Mouse (Mus musculus) spleen, adult 2 months (tissue): ENCODE results near the gene Pold2. TPM values are rescaled to one million over a fixed set of nuclear protein-coding genes. Genes with fewer than 3 reads are reported as not detected.

Source experiments
- DNase-seq, 2 experiments: peaks; one replicate each; pipeline versions ENCODE4 v3.0.0 to v3.0.0-alpha.2; 2012 to 2021; ENCODE audit warnings: low spot score in 2 of 2, low read depth in 1 of 2
- H3K27ac ChIP-seq: fragments of 200-500 bp; 2 replicates; pipeline ENCODE4 v1.5.1; 2012; ENCODE audit warnings: low read length, inconsistent platforms; ENCODE audit not compliant: insufficient read depth
- H3K27me3 ChIP-seq: fragments of 200-500 bp; 2 replicates; pipeline ENCODE4 v1.6.1; 2012; ENCODE audit warnings: mild to moderate bottlenecking, moderate library complexity, low read length, inconsistent platforms; ENCODE audit not compliant: control insufficient read depth, insufficient read depth
- H3K36me3 ChIP-seq: fragments of 200-500 bp; 2 replicates; pipeline ENCODE4 v1.6.1; 2012; ENCODE audit warnings: mild to moderate bottlenecking, low read length, inconsistent platforms; ENCODE audit not compliant: control insufficient read depth, insufficient read depth
- H3K4me1 ChIP-seq: fragments of 200-500 bp; 2 replicates; pipeline ENCODE4 v1.6.1; 2011; ENCODE audit warnings: inconsistent platforms; ENCODE audit not compliant: control insufficient read depth, insufficient read depth, insufficient read length
- H3K4me3 ChIP-seq: fragments of 200-500 bp; 2 replicates; pipeline ENCODE4 v1.5.1; 2011; ENCODE audit warnings: mild to moderate bottlenecking, inconsistent platforms; ENCODE audit not compliant: insufficient read depth, insufficient read length; ENCODE audit errors: extremely low read depth
- CTCF ChIP-seq: fragments of 200-500 bp; IDR thresholded peaks from 2 replicates; pipeline ENCODE4 v1.5.1; 2011; ENCODE audit warnings: mild to moderate bottlenecking, inconsistent platforms; ENCODE audit not compliant: insufficient read depth, insufficient read length, insufficient replicate concordance; ENCODE audit errors: extremely low read depth
- POLR2A ChIP-seq: fragments of 200-500 bp; IDR thresholded peaks from 2 replicates; pipeline ENCODE4 v1.6.1; 2011; ENCODE audit warnings: low read depth, low read length, inconsistent platforms
- WGBS: fragments of 180-500 bp; shearing (Covaris S2); methylation state at CpG from one replicate; pipeline ENCODE4 v1.1.7; 2018; 5-methylcytosine and 5-hydroxymethylcytosine counted together
- polyA plus RNA-seq: library from polyadenylated mRNA; depleted of rRNA; stranded (reverse); fragments of >200 nt; gene quantifications from 2 replicates; pipeline ENCODE4 v1.2.3, GENCODE M21; 2012

The Pold2 gene
- polyA plus RNA-seq, 1 experiment = 78.1 TPM

- Histone ChIP-seq H3K36me3 (no peaks in the 10 kb centered on the region), H3K27me3 (peaks cover 6% of the 10 kb centered on the region), H3K4me1 (no peaks in the 10 kb centered on the region), H3K4me3 (no peak overlapping the region), H3K27ac (no peak overlapping the region)
- no peak for DNase-seq
- 53% methylated on average over 6 of the region's 6 CpGs for WGBS
- TF ChIP-seq POLR2A (no peak), CTCF (no peak)
Measured at GRCm38 (mm10) chr11:5860639-5861038, 17.5 kb downstream of the Pold2 start.

DNA sequence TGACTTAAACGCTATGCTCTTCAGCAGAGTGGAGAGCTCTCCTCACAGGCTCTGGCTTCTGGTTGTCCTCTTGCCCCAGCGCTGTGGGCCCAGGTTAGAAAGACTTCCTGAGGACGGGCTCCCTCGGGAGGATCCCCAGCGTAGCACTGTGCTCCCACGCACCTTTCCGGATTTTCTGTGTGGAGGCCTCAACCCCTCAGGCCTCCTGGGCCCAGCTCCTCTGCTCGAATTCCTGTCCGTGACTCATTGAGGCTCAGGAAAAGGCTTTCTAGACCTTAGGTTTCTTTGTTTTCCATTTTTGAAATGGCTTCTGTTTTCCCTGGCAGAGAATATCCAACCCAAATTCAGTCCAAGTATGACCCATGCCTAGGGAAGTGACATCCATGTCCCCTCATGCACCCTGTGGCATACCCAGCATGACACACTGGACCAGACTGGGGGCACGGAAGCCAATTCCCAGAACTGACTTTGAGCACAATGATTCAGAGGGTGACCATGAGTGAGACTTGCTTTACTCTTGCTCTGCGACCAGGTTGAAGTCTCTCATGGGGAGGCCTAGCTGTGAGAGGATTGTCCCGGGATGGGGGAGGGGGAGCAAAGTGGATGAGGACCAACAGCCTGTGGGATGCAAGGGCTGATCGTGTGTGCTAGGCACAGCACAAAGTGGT, 18.1 kb downstream of the Pold2 start:
- H3K4me1 ChIP-seq = no peaks in the 10 kb centered on the region
- no peak for DNase-seq
- no peaks in the 10 kb centered on the region for H3K36me3 ChIP-seq
- 90% methylated on average over 13 of the region's 13 CpGs for WGBS
- H3K4me3 ChIP-seq = no peak overlapping the region
- no peak overlapping the region for H3K27ac ChIP-seq
- peaks cover 6% of the 10 kb centered on the region for H3K27me3 ChIP-seq
- TF ChIP-seq CTCF (no peak), POLR2A (no peak)

GRCm38 (mm10) chr11:5858723-5859122, 19.4 kb downstream of the Pold2 start:
- 86% methylated on average over 1 of the region's 1 CpGs for WGBS
- H3K27me3 ChIP-seq = peaks cover 6% of the 10 kb centered on the region
- H3K36me3 ChIP-seq = no peaks in the 10 kb centered on the region
- no peak overlapping the region for H3K27ac ChIP-seq
- H3K4me1 ChIP-seq = no peaks in the 10 kb centered on the region
- H3K4me3 ChIP-seq = no peak overlapping the region
- TF ChIP-seq CTCF (no peak), POLR2A (no peak)
- no peak for DNase-seq

DNA sequence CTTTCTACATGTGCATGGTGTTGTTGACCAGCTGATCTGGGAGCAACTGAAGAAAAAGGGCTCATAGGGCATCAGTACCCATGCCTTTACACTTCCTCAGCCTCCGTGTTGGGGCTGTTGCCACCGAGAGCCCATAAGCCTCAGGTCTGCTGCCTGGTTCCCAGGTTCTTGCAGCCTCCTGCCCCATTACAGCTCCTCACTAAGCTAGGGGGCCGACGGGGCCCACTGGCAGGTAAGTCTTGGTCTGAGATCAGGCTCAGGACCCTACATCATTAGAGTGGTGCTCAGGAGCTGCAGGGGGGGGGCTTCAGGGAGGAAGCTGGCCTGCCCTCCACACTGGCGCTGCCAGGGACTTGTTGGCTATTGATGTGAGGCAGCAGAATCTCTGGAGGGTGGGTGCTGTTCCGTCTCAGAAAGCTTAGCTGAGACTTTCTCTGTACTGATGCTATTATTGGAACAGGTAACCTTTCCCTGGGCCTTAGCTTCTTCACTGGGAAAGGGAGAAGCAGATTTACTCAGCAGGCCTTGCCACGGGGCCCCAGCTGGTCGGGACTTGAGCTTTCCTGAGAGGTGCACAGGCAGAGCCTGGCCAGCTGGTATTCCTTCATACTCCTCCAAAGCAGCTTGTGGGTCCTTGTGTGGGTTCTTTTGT, 21.5 kb downstream of the Pold2 start:
- Histone ChIP-seq H3K27me3 (peaks cover 3% of the 10 kb centered on the region), H3K4me1 (no peaks in the 10 kb centered on the region), H3K4me3 (no peak overlapping the region), H3K36me3 (no peaks in the 10 kb centered on the region), H3K27ac (no peak overlapping the region)
- TF ChIP-seq POLR2A (no peak), CTCF (no peak)
- WGBS = 89% methylated on average over 8 of the region's 8 CpGs
- DNase-seq = no peak

DNA sequence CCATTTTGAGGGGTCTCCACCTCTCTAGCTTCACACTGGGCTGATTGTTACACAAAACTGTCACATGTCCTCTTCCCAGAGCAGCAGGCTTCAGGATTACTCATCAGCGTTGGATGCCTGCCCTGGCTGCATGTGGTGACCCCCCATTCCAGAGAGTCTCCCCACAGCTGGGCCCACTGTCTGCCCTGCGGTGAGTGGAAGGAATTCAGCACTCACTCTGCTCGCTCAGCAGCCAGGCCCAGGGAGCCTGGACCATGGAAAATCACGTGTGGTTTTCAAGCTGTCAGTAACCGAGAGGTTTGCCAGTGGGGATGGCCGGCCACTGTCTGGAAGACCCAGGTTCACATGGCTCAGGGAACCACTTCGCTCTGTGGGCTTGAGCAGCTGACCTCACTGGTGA, 22.2 kb downstream of the Pold2 start:
- Histone ChIP-seq H3K27me3 (no peaks in the 10 kb centered on the region), H3K4me3 (no peak overlapping the region), H3K36me3 (no peaks in the 10 kb centered on the region), H3K4me1 (no peaks in the 10 kb centered on the region), H3K27ac (no peak overlapping the region)
- 79% methylated on average over 7 of the region's 7 CpGs for WGBS
- TF ChIP-seq POLR2A = no peak
- no peak for TF ChIP-seq CTCF
- no peak for DNase-seq

DNA sequence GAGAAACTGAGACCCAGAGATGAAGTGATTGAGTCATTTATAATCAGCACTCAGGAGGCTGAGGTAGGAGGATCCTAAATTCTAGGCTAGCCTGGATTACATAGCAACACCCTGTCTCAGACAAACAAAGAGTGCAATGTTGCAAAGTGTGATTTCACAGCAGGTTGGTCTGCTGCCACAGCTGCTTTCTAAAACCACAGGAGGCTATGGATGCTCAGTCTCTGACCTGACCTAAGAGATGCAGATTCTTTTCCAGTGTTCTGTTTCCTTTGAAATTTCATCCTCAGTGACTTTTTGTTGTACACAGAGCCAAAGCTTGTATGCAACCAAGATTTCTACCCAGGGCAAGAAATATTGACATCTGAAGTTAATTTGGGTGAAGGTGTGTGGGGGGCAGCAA, 22.6 kb downstream of the Pold2 start:
- H3K36me3 ChIP-seq = no peaks in the 10 kb centered on the region
- TF ChIP-seq POLR2A = no peak
- no peaks in the 10 kb centered on the region for H3K27me3 ChIP-seq
- no peak overlapping the region for H3K4me3 ChIP-seq
- no peak overlapping the region for H3K27ac ChIP-seq
- no peaks in the 10 kb centered on the region for H3K4me1 ChIP-seq
- DNase-seq = no peak

DNA sequence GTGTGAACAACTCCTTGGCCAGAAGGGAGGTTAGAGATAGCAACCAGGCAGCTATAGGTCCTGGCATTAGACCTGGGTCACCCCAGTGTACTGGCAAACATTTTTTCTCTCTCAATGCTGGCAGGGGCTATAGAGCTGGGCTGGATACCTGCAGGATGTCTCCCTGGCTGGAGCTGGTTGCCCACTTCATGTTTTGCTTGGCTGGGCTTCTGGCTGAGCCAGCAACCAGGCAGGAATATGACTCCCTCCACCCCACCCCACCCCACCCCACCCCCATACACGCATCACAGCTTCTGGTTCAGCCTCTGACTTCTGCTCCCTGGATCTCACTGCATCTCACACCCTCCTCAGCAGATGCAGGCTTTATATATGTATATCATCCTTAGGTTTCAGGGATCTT, 25.8 kb downstream of the Pold2 start:
- Histone ChIP-seq H3K27ac (no peak overlapping the region), H3K36me3 (no peaks in the 10 kb centered on the region), H3K4me3 (no peak overlapping the region), H3K4me1 (no peaks in the 10 kb centered on the region), H3K27me3 (no peaks in the 10 kb centered on the region)
- no peak for DNase-seq
- no peak for TF ChIP-seq POLR2A
- no peak for TF ChIP-seq CTCF
- 80% methylated on average over 1 of the region's 1 CpGs for WGBS
